Mouse (Mus musculus): Measurements from ENCODE around the gene Vmn1r91. TPM values are rescaled to one million over a fixed set of nuclear protein-coding genes. Genes with fewer than 3 reads are reported as not detected.
"Not testable (repeated sequence)": the region's sequence is repeated elsewhere in the genome, so short reads cannot be mapped to it uniquely, and the experiment has no call there.

The Vmn1r91 gene
- not detected for total RNA-seq (2021)
- not detected in 2 replicates for polyA plus RNA-seq (2012; rRNA removed)
- long read RNA-seq = 0 reads

DNA sequence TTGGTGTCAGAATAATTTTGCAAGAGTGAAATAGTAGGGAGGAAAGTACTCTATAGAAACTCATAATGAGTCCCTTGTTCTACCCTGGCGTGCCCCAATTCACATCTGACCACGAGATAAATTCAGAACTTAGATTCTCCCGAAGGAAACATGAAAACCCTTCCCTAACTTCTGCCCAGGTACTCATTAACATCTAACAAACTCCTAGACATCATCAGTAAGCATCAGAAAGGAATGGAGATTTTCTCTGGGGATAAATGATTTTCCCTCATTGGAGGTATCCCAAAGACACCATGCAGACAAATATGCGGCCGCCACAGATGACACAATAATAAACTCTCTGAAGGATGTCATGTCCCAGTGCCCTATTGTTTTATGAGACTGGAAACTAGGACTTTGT, at the start of gene Vmn1r91:
Vmn1r91 (plus strand) TSS at position 301 of the 400 bp plus-strand sequence.
- DNase-seq = not testable (repeated sequence)

DNA sequence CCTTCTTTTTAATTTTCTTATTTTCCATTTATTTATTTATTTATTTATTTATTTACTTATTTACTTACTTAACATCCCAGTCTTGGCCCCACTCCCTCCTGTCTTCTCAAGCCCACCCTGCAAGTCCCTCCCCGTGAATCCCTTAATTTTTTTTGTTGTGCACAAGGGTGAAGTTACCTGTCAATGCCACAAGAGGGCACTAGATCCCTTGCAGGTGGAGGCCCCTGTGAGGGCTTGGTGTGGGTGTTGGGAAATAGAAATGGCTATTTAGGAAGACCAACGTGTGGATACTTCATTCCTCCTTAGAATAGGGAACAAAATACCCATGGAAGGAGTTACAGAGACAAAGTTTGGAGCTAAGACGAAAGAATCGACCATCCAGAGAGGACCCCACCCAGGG, 35.4 kb upstream of the Vmn1r91 start:
- not testable (repeated sequence) for DNase-seq

DNA sequence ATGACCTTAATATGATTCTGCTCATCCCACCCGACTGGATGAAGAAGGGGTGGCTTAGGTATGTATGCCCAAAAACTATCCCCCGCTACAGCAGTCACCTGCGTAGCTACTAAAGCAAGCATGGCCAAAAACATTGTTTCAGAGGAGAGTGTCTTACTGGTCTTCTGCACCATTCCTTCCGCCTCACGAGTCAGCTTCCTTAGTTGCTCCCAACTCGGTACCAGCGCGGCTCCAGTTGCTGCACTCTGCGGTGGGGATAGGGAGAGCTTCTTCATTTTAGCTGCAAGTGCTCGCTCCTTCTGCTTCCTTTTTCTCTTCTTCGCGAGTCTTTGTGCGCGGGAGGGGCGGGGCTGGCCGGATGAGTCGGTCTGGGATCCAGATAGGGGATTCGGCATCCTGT, 21.4 kb upstream of the Vmn1r91 start:
- DNase-seq = not testable (repeated sequence)

DNA sequence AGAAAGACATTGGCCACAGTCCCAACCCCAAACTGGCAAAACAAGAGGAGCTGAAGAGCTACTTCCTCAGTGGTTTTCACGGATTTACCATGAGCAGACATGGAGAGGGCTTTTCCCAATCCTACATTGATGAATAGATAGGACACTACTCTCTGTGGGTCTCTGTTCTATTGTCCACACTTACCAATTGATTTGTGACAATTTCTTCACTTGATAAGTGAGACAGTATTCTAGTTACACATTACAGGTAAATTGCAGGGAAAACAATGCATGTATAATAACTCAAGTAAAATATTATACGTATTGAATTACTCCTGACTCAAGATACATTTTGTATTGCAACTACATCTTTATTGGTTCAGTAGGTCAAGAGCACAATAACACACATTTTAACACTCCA, 23.0 kb downstream of the Vmn1r91 start, which contains the start of gene Gm16442:
Gm16442 (minus strand) TSS at position 101 of the 400 bp plus-strand sequence.
- not testable (repeated sequence) for DNase-seq

DNA sequence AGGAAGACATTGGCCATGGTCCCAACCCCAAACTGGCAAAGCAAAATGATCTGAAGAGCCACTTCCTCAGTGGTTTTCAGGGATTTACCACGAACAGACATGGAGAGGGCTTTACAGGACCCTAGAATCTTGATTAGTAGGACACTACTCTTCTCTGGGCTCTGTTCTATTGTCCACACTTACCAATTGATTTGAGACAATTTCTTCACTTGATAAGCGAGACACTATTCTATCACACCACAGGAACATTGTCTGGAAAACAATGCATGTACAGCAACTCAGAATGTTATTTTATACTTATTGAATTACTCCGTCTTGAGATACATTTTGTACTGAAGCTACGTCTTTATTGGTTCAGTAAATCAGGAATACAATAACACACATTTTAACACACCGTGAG, 39.5 kb downstream of the Vmn1r91 start, which contains the start of gene Vmn1r93:
Vmn1r93 (minus strand) TSS at position 101 of the 400 bp plus-strand sequence.
- not testable (repeated sequence) for DNase-seq

Other genes starting within 250 kb of the Vmn1r91 start
- under 1 TPM in 1 of 2 experiments, not detected in 1; 0.86 TPM for gene Gm19345, start 247.7 kb upstream of the Vmn1r91 start, total RNA-seq (2021)
- gene Gm19345, start 247.7 kb upstream of the Vmn1r91 start, polyA plus RNA-seq (2012; rRNA removed) = 0.71 and 1.3 TPM in 2 replicates
- gene Ceacam16, start 238.4 kb upstream of the Vmn1r91 start, total RNA-seq (2021) = not detected
- 0.52 and 0.55 TPM in 2 replicates for gene Ceacam16, start 238.4 kb upstream of the Vmn1r91 start, polyA plus RNA-seq (2012; rRNA removed)
- gene Ceacam19, start 211.7 kb upstream of the Vmn1r91 start, total RNA-seq (2021) = not detected
- not detected in 2 replicates for gene Ceacam19, start 211.7 kb upstream of the Vmn1r91 start, polyA plus RNA-seq (2012; rRNA removed)
- 10 to 100 TPM; 20.3 to 36.5 TPM for gene Pvr, start 178.5 kb upstream of the Vmn1r91 start, total RNA-seq (2021)
- gene Pvr, start 178.5 kb upstream of the Vmn1r91 start, polyA plus RNA-seq (2012; rRNA removed) = 9.6 and 12.0 TPM in 2 replicates
- not detected for gene Igsf23, start 148.9 kb upstream of the Vmn1r91 start, total RNA-seq (2021)
- 0.12 TPM in 1 of 2 replicates, not detected in the other for gene Igsf23, start 148.9 kb upstream of the Vmn1r91 start, polyA plus RNA-seq (2012; rRNA removed)
- not detected for gene Ceacam20, start 134.3 kb upstream of the Vmn1r91 start, total RNA-seq (2021)
- gene Ceacam20, start 134.3 kb upstream of the Vmn1r91 start, polyA plus RNA-seq (2012; rRNA removed) = 0.03 TPM in 1 of 2 replicates, not detected in the other
- not detected for gene Nlrp9b, start 108.2 kb upstream of the Vmn1r91 start, total RNA-seq (2021)
- not detected in 2 replicates for gene Nlrp9b, start 108.2 kb upstream of the Vmn1r91 start, polyA plus RNA-seq (2012; rRNA removed)
- gene Gm16442, start 22.9 kb downstream of the Vmn1r91 start, total RNA-seq (2021) = not detected
- gene Gm16442, start 22.9 kb downstream of the Vmn1r91 start, polyA plus RNA-seq (2012; rRNA removed) = not detected in 2 replicates
- gene Vmn1r93, start 39.4 kb downstream of the Vmn1r91 start, total RNA-seq (2021) = not detected
- gene Vmn1r93, start 39.4 kb downstream of the Vmn1r91 start, polyA plus RNA-seq (2012; rRNA removed) = not detected in 2 replicates
- gene Vmn1r94, start 68.7 kb downstream of the Vmn1r91 start, total RNA-seq (2021) = not detected
- not detected in 2 replicates for gene Vmn1r94, start 68.7 kb downstream of the Vmn1r91 start, polyA plus RNA-seq (2012; rRNA removed)
- not detected for gene Vmn1r95, start 94.0 kb downstream of the Vmn1r91 start, total RNA-seq (2021)
- gene Vmn1r95, start 94.0 kb downstream of the Vmn1r91 start, polyA plus RNA-seq (2012; rRNA removed) = not detected in 2 replicates
- gene Gm6164, start 105.9 kb downstream of the Vmn1r91 start, total RNA-seq (2021) = not detected
- not detected in 2 replicates for gene Gm6164, start 105.9 kb downstream of the Vmn1r91 start, polyA plus RNA-seq (2012; rRNA removed)
- not detected for gene Gm4498, start 134.1 kb downstream of the Vmn1r91 start, total RNA-seq (2021)
- not detected in 2 replicates for gene Gm4498, start 134.1 kb downstream of the Vmn1r91 start, polyA plus RNA-seq (2012; rRNA removed)
- gene Gm5890, start 163.2 kb downstream of the Vmn1r91 start, total RNA-seq (2021) = not detected
- gene Gm5890, start 163.2 kb downstream of the Vmn1r91 start, polyA plus RNA-seq (2012; rRNA removed) = not detected in 2 replicates
- not detected for gene Gm4133, start 234.4 kb downstream of the Vmn1r91 start, total RNA-seq (2021)
- not detected in 2 replicates for gene Gm4133, start 234.4 kb downstream of the Vmn1r91 start, polyA plus RNA-seq (2012; rRNA removed)

All from adrenal gland, adult 2 months (tissue).